Mouse (Mus musculus) lung, adult 2 months (tissue): ENCODE results near the gene Zfp931.

Experiments
- CTCF ChIP-seq: fragments of 200-500 bp; IDR thresholded peaks from 2 replicates; pipeline ENCODE4 v1.5.1; 2011; ENCODE audit warnings: mild to moderate bottlenecking, low read length, control low read depth; ENCODE audit not compliant: insufficient read depth
- POLR2A ChIP-seq: fragments of 200-500 bp; IDR thresholded peaks from 2 replicates; pipeline ENCODE4 v1.6.1; 2011; ENCODE audit warnings: low read depth, mild to moderate bottlenecking, control low read depth, low read length, borderline replicate concordance; ENCODE audit errors: extremely low read depth

DNA sequence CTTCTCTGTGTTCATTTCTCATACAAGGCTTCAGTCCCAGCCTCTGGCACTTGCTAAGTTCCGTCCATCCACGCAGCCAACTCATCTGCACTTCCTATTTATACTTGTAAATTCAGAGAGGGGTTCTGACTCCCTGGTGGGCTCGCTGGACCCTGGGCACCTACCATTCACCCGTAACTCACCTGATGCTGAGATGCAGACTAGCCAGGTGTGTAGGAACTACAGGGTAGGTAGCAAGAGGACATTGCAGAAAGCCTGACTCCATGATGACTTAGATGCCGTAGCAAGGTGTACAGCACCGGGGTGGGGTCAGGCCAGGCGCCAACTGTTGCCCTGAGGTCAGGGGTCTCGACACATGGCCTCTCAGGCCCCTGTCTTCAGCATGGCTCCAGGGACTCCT is 47.2 kb upstream of the Zfp931 start:
- no peak for TF ChIP-seq CTCF
- TF ChIP-seq POLR2A: no peak
